Mouse (Mus musculus) embryonic facial prominence, embryonic 12.5 days (tissue): ENCODE measurements around the gene Erc2. TPM values are rescaled to one million over a fixed set of nuclear protein-coding genes. Genes with fewer than 3 reads are reported as not detected.

Source experiments
- ATAC-seq: fragments of 200-750 bp; cut with Nextera tagmentation; 2 replicates; pipeline ENCODE4 v1.8.0; 2017; ENCODE audit not compliant: insufficient number of reproducible peaks, insufficient read depth, low FRiP score, low TSS enrichment
- H3K27ac ChIP-seq: fragments of 300-500 bp; sonication (generic); 2 replicates; pipeline ENCODE4 v1.5.1; 2016; ENCODE audit warnings: mild to moderate bottlenecking
- H3K27me3 ChIP-seq: fragments of 300-500 bp; sonication (generic); 2 replicates; pipeline ENCODE4 v1.6.1; 2016; ENCODE audit warnings: mild to moderate bottlenecking, moderate library complexity
- H3K36me3 ChIP-seq: fragments of 300-500 bp; sonication (generic); 2 replicates; pipeline ENCODE4 v1.6.1; 2016; ENCODE audit warnings: mild to moderate bottlenecking
- H3K4me1 ChIP-seq: fragments of 300-500 bp; sonication (generic); 2 replicates; pipeline ENCODE4 v1.6.1; 2016
- H3K4me2 ChIP-seq: fragments of 300-500 bp; sonication (generic); replicated peaks from 2 replicates; pipeline ENCODE4 v1.6.1; 2016; ENCODE audit warnings: mild to moderate bottlenecking, moderate library complexity
- H3K4me3 ChIP-seq: fragments of 300-500 bp; sonication (generic); 2 replicates; pipeline ENCODE4 v1.5.1; 2016; ENCODE audit warnings: mild to moderate bottlenecking
- H3K9ac ChIP-seq: fragments of 300-500 bp; sonication (generic); 2 replicates; pipeline ENCODE4 v1.6.1; 2016; ENCODE audit warnings: mild to moderate bottlenecking, moderate library complexity
- H3K9me3 ChIP-seq: fragments of 300-500 bp; sonication (generic); 2 replicates; pipeline ENCODE4 v1.6.1; 2016; ENCODE audit warnings: mild to moderate bottlenecking, moderate library complexity
- WGBS: fragments of 180-500 bp; shearing (Covaris S2); methylation state at CpG from one replicate; pipeline ENCODE4 v1.1.7; 2016; 5-methylcytosine and 5-hydroxymethylcytosine counted together
- polyA plus RNA-seq: library from polyadenylated mRNA; unstranded; fragments of >200 nt; fragmentation: Nextera tagmentation; extraction: Ambion mirVana; gene quantifications from 2 replicates; pipeline ENCODE4 v1.2.1, GENCODE M21; 2016

The Erc2 gene
- polyA plus RNA-seq, 1 experiment from 2014 or later: 12.0 TPM

GRCm38 (mm10) chr14:27901772-27902171 is 279.5 kb downstream of the Erc2 start:
- H3K9ac ChIP-seq: no peak overlapping the region
- no peaks in the 10 kb centered on the region for H3K9me3 ChIP-seq
- no peak for ATAC-seq
- no peaks in the 10 kb centered on the region for H3K27me3 ChIP-seq
- no peak overlapping the region for H3K4me2 ChIP-seq
- WGBS: 83% methylated on average over 5 of the region's 5 CpGs
- no peak overlapping the region for H3K27ac ChIP-seq
- no peaks in the 10 kb centered on the region for H3K36me3 ChIP-seq
- H3K4me1 ChIP-seq: no peaks in the 10 kb centered on the region
- H3K4me3 ChIP-seq: no peak overlapping the region

GRCm38 (mm10) chr14:27921656-27922373 is 299.6 kb downstream of the Erc2 start:
- H3K36me3 ChIP-seq: no peaks in the 10 kb centered on the region
- no peak overlapping the region for H3K9ac ChIP-seq
- H3K4me3 ChIP-seq: no peak overlapping the region
- WGBS: 82% methylated on average over 5 of the region's 5 CpGs
- H3K27ac ChIP-seq: no peak overlapping the region
- no peak for ATAC-seq
- no peak overlapping the region for H3K4me2 ChIP-seq
- H3K4me1 ChIP-seq: peaks cover 7% of the 10 kb centered on the region; the same call in 1 of the 2 replicates
- H3K27me3 ChIP-seq: no peaks in the 10 kb centered on the region
- no peaks in the 10 kb centered on the region for H3K9me3 ChIP-seq

GRCm38 (mm10) chr14:27927369-27927768 is 305.1 kb downstream of the Erc2 start:
- H3K4me2 ChIP-seq: no peak overlapping the region
- WGBS: 93% methylated on average over 3 of the region's 3 CpGs
- H3K4me3 ChIP-seq: no peak overlapping the region
- H3K9ac ChIP-seq: no peak overlapping the region
- no peaks in the 10 kb centered on the region for H3K27me3 ChIP-seq
- H3K9me3 ChIP-seq: no peaks in the 10 kb centered on the region
- no peak overlapping the region for H3K27ac ChIP-seq
- no peak for ATAC-seq
- H3K36me3 ChIP-seq: no peaks in the 10 kb centered on the region
- no peaks in the 10 kb centered on the region for H3K4me1 ChIP-seq

- no peak for ATAC-seq
- no peaks in the 10 kb centered on the region for H3K27me3 ChIP-seq
- H3K4me2 ChIP-seq: no peak overlapping the region
- H3K4me3 ChIP-seq: no peak overlapping the region
- no peaks in the 10 kb centered on the region for H3K36me3 ChIP-seq
- no peak overlapping the region for H3K27ac ChIP-seq
- no peak overlapping the region for H3K9ac ChIP-seq
- peaks cover 10% of the 10 kb centered on the region for H3K4me1 ChIP-seq
- H3K9me3 ChIP-seq: no peaks in the 10 kb centered on the region
- WGBS: 84% methylated on average over 1 of the region's 1 CpGs
These were observed 311.3 kb downstream of the Erc2 start for GRCm38 (mm10) chr14:27933533-27933932.

- no peak overlapping the region for H3K4me3 ChIP-seq
- H3K4me1 ChIP-seq: peaks cover 14% of the 10 kb centered on the region
- 96% methylated on average over 3 of the region's 3 CpGs for WGBS
- no peaks in the 10 kb centered on the region for H3K36me3 ChIP-seq
- no peaks in the 10 kb centered on the region for H3K9me3 ChIP-seq
- H3K9ac ChIP-seq: no peak overlapping the region
- H3K27ac ChIP-seq: no peak overlapping the region
- ATAC-seq: no peak
- no peaks in the 10 kb centered on the region for H3K27me3 ChIP-seq
- no peak overlapping the region for H3K4me2 ChIP-seq
These were observed 313.5 kb downstream of the Erc2 start for GRCm38 (mm10) chr14:27935714-27936113.

GRCm38 (mm10) chr14:27937922-27938321 is 315.7 kb downstream of the Erc2 start:
- 24% methylated on average over 2 of the region's 2 CpGs for WGBS
- no peak for ATAC-seq
- H3K9ac ChIP-seq: no peak overlapping the region

GRCm38 (mm10) chr14:27945276-27945675 is 323.0 kb downstream of the Erc2 start:
- Histone ChIP-seq H3K27ac (no peak overlapping the region), H3K4me1 (0 out of 2 replicates have a peak, but pooled peaks cover 2% of the 10 kb centered on the region), H3K36me3 (no peaks in the 10 kb centered on the region), H3K4me2 (no peak overlapping the region), H3K4me3 (no peak overlapping the region), H3K27me3 (no peaks in the 10 kb centered on the region), H3K9ac (no peak overlapping the region), H3K9me3 (no peaks in the 10 kb centered on the region)
- ATAC-seq: no peak
- 17% methylated on average over 1 of the region's 1 CpGs for WGBS

More at GRCm38 (mm10) chr14:27937922-27938321, 315.7 kb downstream of the Erc2 start:
- H3K9me3 ChIP-seq: no peaks in the 10 kb centered on the region
- peaks cover 14% of the 10 kb centered on the region for H3K4me1 ChIP-seq
- H3K27me3 ChIP-seq: no peaks in the 10 kb centered on the region
- H3K36me3 ChIP-seq: no peaks in the 10 kb centered on the region
- no peak overlapping the region for H3K4me3 ChIP-seq
- no peak overlapping the region for H3K4me2 ChIP-seq
- no peak overlapping the region for H3K27ac ChIP-seq

GRCm38 (mm10) chr14:27946211-27946610 is 324.0 kb downstream of the Erc2 start:
- no peaks in the 10 kb centered on the region for H3K36me3 ChIP-seq
- 50% methylated on average over 5 of the region's 5 CpGs for WGBS
- no peak for ATAC-seq

GRCm38 (mm10) chr14:27948391-27948790 is 326.2 kb downstream of the Erc2 start:
- Histone ChIP-seq H3K9me3 (no peaks in the 10 kb centered on the region), H3K9ac (no peak overlapping the region), H3K4me3 (no peak overlapping the region), H3K27ac (no peak overlapping the region), H3K36me3 (no peaks in the 10 kb centered on the region), H3K27me3 (no peaks in the 10 kb centered on the region), H3K4me1 (0 out of 2 replicates have a peak, but pooled peaks cover 2% of the 10 kb centered on the region), H3K4me2 (no peak overlapping the region)
- WGBS: 73% methylated on average over 8 of the region's 8 CpGs
- ATAC-seq: no peak

More at GRCm38 (mm10) chr14:27946211-27946610, 324.0 kb downstream of the Erc2 start:
- Histone ChIP-seq H3K4me2 (no peak overlapping the region), H3K4me3 (no peak overlapping the region), H3K27ac (no peak overlapping the region), H3K27me3 (no peaks in the 10 kb centered on the region), H3K9me3 (no peaks in the 10 kb centered on the region), H3K4me1 (0 out of 2 replicates have a peak, but pooled peaks cover 2% of the 10 kb centered on the region), H3K9ac (no peak overlapping the region)

- no peaks in the 10 kb centered on the region for H3K36me3 ChIP-seq
- no peak for ATAC-seq
- no peaks in the 10 kb centered on the region for H3K9me3 ChIP-seq
- H3K27ac ChIP-seq: no peak overlapping the region
- H3K4me3 ChIP-seq: no peak overlapping the region
- H3K27me3 ChIP-seq: no peaks in the 10 kb centered on the region
- no peaks in the 10 kb centered on the region for H3K4me1 ChIP-seq
- H3K4me2 ChIP-seq: no peak overlapping the region
- no peak overlapping the region for H3K9ac ChIP-seq
These were observed 331.6 kb downstream of the Erc2 start for GRCm38 (mm10) chr14:27953814-27954213.

GRCm38 (mm10) chr14:27956801-27957200 is 334.6 kb downstream of the Erc2 start:
- Histone ChIP-seq H3K9ac (no peak overlapping the region), H3K4me2 (no peak overlapping the region), H3K27ac (no peak overlapping the region), H3K27me3 (no peaks in the 10 kb centered on the region), H3K36me3 (no peaks in the 10 kb centered on the region), H3K9me3 (no peaks in the 10 kb centered on the region), H3K4me3 (no peak overlapping the region), H3K4me1 (no peaks in the 10 kb centered on the region)
- 63% methylated on average over 2 of the region's 2 CpGs for WGBS
- ATAC-seq: no peak

GRCm38 (mm10) chr14:27973701-27974100 is 351.5 kb downstream of the Erc2 start:
- Histone ChIP-seq H3K4me2 (no peak overlapping the region), H3K27ac (no peak overlapping the region), H3K9ac (no peak overlapping the region), H3K9me3 (no peaks in the 10 kb centered on the region), H3K36me3 (no peaks in the 10 kb centered on the region), H3K4me1 (no peaks in the 10 kb centered on the region), H3K27me3 (no peaks in the 10 kb centered on the region), H3K4me3 (no peak overlapping the region)
- 75% methylated on average over 6 of the region's 6 CpGs for WGBS
- no peak for ATAC-seq
